Mouse (Mus musculus) cerebellum, postnatal 25 days (tissue): ENCODE results near the gene Rsu1.

ENCODE experiments used
- DNase-seq, 2 experiments: peaks; one replicate each; pipeline ENCODE4 v3.0.0; 2021; ENCODE audit warnings: mixed read lengths in 2 of 2

Gene Rsu1

DNA sequence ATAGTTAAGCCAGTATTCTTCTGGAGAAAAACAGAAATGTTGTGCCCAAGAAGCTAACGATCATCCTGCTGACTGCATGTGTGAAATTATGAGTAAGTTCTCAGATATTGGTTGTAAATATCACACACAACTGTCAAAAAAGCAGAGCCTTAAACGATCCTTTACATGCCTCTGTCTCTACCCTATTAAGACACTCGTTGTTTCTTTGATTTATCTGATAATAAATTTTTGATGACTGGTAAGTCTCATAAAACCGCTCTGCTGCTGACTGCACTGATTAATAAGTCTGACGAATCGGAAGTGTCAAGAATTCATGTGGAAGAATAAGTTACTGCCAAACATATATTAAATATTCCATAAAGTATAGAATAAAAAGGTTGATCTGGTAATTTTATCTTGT, 126.0 kb downstream of the Rsu1 start:
- DNase-seq: no peak

DNA sequence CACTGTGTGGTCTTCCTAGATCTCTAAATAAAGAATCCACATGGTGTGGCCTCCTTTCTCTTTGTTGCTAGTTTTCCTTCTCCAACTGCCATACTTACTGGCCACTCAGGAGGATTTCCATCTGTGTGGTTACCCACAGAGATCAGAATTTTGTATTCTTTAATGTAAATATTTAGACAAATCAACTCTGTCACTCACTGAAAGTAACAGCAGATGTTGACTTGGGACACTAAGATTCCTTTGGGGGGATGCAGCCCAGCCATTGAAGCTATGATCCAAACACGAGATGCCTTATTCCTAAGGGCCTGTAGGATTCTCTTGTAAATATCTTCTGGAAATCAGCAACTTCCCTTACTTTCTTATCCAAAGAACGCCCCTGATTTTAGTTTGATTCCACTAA, 136.3 kb downstream of the Rsu1 start:
- no peak for DNase-seq

DNA sequence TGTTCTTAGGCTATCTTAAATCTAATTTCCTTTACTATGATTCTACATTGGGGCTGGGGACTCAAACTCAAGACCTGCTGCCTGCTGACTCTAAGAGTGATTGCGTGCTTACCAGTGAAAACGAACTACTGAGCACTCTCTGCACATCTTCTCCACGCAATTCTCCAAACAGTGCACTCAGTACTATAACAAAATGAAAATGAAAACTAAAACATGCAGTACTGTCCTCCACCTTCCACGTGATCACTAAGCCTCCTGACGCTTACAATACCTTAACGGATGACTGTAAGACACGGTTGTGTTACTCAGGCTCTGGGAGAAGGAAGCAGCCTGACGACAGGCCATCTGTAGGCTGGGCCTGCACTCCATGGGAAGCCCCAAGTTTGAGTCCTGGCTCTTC, 138.4 kb downstream of the Rsu1 start:
- no peak for DNase-seq

DNA sequence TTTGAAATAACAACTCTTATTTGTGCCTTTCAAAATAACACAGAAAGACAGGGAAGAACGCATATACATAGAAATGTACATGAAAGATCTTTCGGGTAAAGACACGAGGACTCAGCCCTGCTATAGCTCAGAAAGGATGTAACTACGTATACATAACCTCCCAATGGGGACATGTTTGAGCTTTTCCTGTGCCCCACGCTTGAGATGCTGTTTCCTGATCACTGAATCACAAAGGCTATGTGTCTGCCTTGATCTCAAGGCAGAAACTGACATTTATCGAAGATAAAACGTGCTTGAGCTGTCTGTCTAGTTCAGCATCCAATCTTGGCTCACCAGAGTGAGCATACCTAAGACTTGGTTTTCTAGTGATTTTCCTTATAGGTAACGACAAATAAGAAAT, 138.8 kb downstream of the Rsu1 start:
- DNase-seq: no peak

DNA sequence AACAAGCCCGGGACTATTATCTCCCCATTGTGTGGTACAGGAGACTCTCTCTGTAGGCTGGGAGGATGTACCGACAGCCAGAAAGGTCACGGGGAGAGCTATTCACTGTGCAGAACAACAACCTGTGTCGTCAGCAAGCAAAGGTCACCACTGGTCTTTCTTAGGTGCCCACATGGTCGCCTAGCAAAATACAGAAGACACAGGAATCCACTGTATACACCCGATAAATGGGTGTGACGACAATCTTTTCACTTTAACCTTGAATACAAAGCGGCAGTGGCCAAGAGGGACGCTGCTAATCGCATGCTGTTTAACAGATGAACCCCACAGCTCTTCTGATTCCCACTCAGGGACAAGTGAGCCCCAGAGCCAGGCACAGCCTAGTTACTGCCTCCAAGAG, 141.4 kb downstream of the Rsu1 start:
- no peak for DNase-seq

DNA sequence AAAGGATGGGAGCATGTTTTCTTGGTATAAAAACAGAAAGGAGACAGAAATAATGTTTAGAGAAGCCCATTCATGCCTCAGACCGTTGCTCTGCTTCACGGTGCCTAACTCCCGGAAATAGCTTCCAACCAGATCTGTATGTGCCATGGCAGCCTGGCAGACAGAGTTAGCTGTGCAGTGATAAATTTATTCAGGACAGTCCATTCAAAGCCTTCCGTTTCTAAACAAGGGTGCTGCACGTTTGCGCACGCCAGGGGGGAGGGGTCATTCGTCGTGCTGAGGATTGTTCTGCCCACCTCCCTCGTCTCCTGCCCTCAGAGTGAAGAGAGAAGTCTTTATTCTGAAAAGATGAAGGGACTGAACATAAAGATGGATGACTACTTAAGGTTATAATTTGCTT, 141.9 kb downstream of the Rsu1 start:
- peak; percentile 11 to 20 for DNase-seq

DNA sequence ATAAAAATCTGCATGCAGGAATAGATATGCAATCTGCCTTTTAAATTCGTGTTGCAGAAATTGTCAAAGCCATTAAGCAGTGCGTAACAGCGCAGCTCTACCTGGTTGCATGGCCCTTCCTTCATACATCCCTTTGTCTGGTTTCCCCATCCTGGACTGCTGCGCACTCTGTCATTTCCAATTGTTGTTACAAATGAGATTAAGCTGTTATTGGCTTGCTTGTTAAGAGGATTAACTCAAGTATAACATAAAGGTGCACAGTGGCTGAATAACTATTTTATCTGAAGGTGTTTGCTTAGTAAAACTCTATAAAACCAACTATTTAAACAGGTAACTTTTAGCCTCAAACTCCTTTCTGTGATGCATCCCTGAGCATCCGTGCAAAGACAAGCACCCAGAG, 150.8 kb downstream of the Rsu1 start:
- no peak for DNase-seq

DNA sequence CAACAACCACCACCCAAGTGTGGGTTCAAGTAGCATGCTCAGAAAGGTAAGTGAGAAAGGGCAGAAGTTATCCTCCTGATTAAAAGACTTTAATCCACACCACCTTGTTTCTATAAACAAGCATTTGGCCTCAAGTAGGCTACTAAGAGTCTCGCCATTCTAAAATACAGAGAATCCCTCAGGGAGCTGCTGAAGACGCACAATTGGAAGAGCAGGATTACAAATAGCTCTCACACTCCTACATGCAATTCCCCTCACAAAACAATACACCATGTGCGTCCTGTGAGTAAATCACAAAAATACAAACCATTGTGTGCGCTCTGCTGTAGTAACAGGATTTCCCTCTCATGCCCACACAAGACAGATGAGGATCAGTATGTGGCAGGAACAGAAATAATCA, 153.3 kb downstream of the Rsu1 start:
- no peak for DNase-seq

DNA sequence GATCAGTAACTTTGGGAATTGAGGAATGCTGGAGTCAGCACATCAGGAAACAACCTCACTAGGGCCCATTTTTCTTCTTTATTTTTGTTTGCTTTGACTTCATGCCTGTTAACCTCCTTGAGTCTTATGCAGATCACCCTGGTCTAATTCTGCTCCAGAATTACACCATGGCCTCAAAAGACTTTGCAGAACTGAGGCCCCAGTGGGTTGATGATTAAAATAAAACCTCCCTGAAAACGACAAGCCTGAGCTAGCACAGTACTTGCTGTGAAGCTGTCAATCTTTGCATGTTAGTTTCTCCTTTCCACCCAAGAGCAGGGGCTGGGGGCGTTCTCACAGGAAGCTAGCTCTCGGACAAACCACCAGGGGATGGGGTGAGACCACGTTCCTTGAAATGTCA, 164.7 kb downstream of the Rsu1 start:
- no peak for DNase-seq

DNA sequence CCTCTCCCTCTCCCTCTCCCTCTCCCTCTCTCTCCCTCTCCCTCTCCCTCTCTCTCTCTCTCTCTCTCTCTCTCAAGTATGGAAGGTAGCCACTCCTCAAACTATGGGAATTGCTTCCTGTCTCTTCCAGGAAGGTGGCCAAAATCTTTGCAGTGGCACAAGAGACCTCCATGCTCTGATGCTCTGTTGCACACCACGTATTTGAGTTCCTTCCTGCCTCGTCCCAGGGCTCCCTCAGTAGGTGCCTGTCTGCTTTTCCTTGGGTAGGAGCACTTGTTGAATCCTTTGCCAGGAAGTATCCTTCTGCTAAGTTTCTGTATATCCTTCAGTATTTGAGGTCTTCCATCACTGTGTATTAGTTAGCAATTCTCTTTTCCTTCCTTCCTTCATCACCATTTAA, 166.8 kb downstream of the Rsu1 start:
- DNase-seq: no peak

DNA sequence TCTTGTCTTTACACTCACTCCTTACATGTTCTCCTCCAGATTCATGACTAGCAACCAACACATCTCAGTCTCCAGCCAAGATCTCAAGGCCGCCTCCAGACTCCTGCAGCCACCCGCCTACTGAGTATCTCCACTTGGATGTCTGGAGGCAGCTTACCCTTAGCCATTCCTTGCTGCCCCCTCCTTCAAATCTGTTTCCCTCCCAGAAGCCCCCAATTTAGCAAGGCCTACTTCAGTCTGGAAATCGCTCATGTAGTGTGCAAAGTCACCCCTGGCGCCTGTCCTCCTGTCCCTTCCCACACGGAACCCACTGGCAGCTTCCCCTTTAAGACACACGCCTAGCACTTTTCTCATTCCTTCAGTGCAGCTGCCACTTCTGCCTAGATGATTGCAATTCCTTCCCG, 167.4 kb downstream of the Rsu1 start:
- DNase-seq: no peak

DNA sequence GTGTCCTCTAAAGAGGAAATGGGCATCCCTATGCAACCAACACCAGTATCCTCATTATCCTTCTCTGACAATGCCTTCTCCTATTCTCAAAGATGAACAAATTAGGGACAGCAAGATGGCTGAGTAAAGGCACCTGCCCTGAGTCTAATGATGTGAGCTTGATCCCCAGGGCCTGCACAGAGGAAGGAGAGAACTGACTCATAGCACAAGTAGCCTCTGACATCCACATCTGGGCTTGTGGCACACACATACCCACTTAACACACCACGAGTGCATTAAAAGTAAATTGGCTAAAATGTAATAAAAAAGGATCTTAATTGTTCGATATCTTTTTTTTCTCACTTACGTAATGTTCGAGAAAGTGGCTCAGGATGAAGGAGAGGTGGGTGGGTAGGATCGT, 177.2 kb downstream of the Rsu1 start:
- DNase-seq: no peak

DNA sequence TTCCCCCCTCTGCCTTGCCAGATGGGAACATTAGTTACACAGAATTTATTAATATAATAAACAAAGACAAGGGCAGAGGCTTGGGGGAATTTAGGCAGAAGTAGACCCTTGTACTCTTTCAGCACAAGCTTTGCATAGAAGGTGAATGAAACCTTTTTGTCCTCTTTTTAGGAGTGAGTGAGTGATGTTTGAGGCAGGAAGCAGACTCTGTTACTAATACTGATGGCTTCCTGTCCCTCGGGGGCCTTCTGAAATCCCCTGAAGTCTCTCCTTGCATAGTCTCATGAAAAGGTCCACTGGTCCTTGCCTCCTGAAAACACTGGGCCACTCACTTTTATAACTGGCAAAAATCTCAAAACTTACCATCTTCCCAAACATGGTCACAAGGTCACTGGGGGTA, 177.6 kb downstream of the Rsu1 start:
- DNase-seq: no peak

DNA sequence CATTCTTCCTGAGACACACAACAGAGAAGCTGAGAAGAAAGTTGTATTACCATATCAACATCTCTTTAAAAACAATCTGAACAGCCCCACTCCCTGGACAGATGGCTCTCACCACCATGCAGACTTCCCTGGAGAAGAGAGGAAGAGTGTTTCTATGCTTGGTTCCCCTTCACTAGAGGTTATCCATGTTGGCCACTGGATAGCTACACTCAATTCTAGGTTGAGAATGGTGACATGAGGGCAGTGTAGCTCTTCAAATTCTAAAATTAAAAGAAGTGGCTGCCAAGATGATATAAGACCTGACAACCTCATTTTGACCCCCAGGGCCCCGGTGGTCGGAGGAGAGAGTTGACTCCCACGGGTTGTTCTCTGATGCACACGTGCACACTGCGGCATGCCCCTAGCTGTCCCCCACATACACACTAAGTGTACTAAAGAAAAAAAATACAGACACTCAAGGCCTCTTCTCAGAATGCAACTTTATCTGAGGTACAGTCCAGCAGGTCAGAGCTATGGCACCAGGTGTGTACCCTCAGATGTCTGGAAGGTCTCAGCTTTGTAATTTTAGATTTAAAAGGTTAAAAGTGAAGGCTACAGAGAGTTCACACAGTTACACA, 179.7 kb downstream of the Rsu1 start:
- DNase-seq: no peak

DNA sequence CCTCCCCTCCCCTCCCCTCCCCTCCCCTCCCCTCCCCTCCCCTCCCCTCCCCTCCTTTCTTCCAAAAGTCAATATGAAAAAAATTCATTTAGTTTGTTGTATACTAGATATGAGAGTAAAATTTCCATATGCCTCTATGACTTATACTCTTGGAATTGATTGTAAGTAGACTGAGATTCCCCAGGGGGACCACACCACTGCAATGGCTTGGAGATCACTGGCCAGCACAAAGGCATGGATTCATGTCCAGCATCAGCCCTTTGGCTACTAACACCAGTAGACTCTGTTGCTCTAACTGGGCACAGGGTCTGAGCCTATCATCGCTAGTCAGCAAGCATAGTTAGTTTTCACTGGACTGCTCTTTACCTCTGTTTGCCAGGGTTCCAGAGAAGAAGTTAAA, 180.4 kb downstream of the Rsu1 start:
- DNase-seq: no peak

DNA sequence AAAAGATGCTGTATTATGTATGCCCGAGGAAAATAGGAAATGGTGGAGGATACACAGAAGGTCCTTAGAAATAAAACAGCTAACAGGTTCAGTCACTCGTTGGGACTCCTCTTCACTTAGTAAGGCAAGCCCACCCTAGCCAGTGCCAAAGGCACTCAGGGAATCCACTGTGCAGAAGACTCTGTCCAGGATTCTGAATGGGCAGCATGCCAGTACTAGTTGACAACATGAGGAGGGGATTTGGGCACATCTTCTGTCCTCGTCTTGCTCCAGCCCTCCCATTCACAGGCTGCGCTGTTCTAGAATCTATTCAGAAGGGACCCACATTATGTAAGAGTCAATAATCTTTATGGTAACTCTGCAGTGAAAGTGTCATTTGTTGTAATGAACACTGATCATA, 181.4 kb downstream of the Rsu1 start:
- no peak for DNase-seq

DNA sequence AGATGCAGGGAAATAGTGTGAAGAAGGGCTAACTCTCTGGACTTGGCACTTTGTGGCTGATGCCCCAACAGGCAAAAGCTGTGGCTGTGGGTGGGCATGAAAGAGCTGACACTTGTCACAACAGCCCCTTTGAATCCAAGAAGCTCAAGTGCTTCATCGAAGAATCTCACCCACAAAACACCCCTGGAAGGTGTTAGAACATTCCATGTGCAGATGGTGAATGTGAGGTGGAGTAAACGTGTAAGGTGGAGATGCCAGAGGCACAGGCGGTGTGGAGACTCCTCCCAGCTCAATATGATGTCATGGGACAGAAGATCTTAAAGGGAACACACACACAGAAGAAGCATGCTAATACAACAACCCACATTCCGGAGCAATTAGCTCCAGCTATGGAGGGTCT, 182.9 kb downstream of the Rsu1 start:
- DNase-seq: no peak

DNA sequence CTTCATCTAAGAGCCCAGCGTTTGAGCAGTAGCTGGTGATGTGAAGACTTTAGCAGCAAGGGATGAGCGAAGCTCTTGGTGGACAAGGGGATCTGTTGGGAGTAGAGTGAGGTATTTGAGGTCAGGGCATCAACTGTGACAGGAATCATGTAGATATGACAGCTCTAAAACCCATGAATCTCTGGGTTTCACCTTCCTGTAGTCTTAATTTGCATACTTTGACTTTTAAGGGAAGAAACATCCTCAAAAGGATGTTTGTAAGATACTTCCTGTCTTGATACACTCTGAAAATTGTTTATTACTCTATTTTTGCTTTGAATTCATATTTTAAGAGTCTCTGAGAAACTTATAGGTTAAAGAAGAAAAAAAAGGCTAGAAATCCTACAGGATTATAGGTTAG, 183.4 kb downstream of the Rsu1 start:
- DNase-seq: no peak

DNA sequence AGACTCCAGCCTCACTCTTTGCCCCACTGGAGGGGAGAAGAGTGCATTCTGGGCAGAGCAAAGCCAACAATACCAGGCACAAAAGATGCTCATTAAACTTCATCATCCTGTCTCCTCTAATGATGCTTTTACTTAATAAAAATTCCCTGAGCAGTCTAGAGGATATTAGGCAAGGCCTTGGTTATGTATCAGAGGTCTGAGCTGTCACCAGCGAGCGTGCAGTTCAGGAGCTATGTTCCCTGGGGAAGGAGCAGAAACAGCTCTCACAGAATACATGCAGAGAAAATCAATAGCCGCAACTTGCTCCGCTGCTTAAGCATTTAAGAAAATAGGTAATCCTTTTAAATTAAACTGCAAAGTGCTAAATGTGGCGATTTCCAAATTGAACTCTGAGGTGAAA, 187.0 kb downstream of the Rsu1 start:
- no peak for DNase-seq

DNA sequence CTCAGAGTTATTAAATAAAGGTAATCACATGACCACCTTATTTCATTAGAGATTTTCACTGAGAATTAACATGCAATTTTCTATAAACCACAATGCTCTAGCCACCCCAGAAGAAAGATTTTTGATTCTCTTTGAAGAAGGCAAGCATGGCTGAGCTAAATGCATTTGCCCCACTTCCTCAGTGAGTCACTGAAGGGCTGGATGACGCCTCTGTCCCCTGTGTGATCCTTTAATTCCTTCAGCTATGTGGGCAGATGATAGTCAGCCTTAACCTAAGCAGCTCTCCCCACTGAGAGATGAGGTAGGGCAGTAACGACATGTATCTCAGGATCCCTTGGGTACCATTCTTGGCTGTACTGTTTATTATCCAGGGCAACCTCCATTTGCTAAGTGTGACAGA, 190.7 kb downstream of the Rsu1 start:
- DNase-seq: no peak

DNA sequence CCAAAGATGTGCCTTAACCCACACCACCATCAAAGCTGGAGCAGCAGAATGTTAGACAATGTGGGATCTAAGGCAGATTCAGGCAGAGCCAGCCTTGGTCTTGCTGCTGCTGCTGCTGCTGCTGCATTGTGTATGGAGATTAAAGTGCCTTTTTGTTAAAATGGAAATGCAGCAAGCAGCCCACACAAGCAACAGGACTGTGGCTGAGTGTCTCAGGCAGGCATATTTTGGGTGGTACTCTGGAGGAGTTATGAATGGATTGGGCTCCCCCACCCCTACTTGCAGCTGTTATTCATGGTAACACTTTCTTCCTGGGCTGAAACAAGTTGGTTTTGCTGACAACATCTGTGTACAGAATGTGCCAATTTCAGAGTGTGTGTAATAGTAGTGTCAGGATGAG, 199.0 kb downstream of the Rsu1 start:
- no peak for DNase-seq

DNA sequence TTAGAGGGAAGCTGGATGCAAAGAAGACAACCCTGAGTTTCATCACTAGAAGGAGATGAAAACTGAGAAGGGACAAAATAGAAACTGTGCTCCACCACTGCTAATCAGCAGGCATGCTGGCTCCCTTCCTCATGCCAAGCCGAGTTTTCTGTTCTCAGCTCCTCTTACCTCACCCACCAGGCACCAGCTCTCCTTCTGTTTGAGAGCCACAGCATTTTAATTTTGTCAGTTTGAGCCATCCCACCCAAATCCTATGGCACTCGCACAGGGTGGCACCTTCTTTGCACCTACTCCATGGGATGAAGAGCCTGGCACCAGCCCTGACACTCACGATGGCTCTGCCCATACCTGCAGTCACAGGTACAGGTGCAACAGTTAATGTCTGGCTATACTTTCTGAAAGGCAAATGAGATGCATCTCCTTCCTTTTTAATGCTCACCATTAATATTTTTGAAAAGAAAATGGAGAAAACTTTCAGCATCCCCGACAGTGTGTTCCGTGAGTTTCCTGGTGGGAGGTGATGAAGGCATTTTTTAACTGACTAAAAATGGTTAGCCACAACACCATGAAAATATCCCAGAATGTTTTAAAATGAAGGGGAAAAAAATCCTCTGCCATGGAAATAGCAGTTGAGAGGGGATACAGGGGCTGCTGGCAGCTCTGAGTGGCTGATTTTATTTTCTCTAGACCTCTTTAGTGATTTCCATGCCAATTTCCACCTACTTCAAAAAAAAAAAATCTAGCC, 210.6 kb downstream of the Rsu1 start:
- no peak for DNase-seq

DNA sequence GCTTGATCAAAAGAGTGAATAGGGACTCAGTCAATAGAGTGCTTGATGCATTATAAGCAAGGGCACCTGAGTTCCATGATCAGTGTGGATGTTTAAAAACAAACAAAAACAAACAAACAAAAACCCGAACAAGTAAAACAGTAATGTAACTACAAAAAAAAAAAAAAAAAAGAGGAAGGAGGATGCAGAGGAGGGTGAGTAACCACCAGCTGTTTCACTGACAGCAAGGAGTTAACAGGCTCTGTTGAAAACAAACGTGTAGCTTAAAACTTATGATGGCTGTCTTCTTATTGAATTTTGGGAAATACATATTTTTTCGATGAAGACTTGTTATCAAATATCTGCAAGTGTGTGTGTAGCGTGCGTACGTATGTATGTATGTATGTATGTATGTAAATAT, 222.6 kb downstream of the Rsu1 start:
- no peak for DNase-seq

DNA sequence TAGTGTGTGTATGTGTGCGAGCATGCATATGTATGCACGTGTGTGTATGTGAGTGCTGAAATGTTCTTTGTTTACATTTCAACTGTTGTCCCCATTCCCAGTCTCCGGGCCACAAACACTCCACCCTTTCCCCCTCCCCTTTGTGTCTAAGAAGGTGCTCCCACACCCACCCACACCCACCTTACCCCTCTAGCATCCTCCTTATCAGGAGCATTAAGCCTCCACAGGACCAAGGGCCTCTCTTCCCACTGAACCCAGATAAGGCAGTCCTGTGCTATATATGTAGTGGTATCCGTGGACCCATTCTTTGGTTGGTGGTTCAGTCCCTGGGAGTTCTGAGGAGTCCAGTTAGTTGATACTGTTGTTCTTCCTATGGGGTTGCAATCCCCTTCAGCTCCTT, 226.7 kb downstream of the Rsu1 start:
- no peak for DNase-seq

DNA sequence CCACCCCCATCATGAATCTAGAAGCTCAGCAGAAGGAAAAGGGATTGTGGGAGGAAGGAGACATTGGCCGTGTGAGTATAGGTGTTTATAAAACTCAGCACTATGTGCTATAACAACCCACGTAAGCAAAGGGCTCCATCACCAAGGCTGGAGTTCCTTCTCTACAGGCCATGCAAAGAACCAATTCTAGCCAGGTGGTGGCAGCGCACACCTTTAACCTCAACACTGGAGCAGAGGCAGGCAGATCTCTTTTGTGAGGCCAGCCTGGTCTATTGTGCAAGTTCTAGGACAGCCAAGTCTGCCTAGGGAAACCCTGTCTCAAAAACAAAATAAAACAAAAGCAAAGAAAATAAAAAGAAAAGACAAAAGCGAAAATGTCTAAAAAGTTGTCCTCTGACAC, 231.4 kb downstream of the Rsu1 start:
- no peak for DNase-seq
